Mouse (Mus musculus): ENCODE data around the gene Syt1. TPM values are rescaled to one million over a fixed set of nuclear protein-coding genes. Genes with fewer than 3 reads are reported as not detected.

Syt1 gene
- total RNA-seq, 2 experiments from 2014 or later, result 0.13 to 0.15 TPM

DNA sequence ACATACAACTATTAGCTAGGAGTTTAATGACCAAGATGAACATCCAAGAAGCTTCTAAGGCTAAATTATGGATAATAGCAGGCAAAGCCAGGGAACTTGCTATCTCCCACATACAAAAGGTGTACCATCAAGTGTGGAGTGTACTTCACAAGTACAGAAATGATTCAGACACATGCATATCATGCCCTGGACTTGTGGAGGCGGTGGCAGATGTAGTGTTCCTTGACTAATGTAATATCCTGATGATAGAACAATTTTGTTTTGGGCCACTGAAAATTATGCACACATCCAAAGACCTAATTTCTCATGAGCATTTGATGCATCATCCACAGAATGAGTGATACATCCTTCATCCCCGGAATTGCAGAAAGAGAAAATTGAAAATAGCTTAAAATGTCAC is 267.0 kb downstream of the Syt1 start:
- DNase-seq, result no peak

DNA sequence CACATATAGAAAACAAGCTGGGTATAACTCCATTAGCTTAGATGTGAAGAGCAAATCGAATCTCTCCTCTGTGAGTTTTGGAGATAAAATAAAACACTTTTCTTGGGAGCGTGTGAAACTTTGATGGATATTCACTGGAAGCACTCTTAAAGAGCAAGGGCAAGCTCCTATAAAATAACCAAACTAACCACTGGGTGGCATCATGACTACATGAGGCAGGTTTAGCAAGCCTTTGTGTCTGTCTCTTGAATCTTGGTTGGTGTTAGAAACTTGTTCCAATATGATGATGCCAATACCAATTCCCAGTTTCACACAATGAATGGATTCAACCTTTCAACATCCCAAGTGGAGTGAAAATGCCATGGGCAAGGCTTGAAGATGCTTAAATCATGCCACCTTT is 276.8 kb downstream of the Syt1 start:
- DNase-seq, result peak; percentile 3 to 35

DNA sequence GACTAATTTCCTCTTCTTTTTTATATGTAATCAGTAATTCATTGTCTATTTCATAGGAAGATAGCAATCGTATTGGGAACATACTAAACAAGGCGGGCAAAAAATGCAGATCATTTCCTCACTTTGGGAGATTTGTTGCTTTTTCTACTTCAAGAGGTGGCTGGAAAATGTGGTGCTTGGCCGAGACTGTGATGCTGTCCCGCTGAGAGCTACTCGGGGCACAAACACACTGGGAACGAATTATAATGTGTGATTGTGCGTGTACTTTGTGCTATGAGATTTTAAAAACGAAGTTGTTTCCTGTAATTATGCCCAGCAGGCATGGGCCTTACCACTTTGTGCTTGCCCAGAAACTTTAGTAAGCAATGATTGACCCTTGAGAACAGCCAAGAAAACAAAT is 281.8 kb downstream of the Syt1 start:
- no peak for DNase-seq

DNA sequence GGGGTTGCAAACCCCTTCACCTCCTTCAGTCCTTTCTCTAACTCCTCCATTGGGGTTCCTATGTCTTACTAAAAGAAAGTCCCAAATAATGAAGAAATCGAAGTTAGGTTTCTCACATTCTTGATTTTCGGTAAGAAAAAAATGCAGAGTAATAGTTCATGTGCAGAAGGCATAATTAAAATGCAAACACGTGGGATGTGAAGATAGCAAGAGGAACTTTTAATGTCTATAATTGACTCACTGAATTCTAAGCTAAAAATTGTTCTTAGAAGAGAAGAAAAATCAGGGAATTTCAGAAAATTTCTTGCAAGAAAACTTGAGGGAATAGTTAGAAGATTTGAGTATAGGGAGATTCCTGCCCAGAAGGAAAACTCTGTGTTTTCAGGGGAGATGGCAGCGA is 284.4 kb downstream of the Syt1 start:
- no peak for DNase-seq

DNA sequence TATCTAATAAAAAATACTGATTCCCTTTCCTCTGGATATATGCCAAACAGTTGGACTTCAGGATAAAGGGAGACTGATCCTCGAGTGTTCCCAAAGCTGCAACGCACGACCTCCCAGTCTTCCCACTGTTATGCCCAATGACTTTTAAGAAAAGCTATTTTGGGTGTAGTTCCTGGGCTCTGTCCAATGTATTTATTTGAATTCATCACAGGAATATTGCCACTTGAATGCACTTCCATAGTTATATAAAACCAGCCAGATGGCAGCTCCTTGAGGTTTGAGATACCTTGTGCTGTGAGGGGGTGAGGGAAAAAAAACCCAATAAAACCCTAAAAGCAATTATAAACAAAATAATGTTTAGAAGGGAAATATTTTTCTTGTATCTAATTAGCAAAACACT is 285.9 kb downstream of the Syt1 start:
- no peak for DNase-seq

DNA sequence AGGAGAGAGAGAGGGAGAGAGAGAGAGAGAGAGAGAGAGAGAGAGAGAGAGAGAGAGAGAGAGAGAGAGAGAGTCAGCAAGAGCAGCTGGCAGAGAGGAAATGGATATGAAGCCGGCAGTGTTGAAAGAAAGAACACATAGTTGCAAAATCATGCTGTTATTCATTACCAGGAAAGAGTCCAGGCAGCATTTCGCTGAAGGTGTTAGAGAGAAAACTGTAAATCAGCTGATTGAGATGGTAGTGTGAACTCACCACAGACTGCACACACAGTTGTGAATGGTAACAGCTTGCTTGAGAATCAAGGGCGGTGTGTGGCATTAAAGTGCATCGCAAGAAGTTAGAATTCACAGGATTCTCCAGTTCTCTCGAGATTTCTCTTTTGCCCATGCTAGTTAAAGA is 300.3 kb downstream of the Syt1 start:
- DNase-seq, result no peak

DNA sequence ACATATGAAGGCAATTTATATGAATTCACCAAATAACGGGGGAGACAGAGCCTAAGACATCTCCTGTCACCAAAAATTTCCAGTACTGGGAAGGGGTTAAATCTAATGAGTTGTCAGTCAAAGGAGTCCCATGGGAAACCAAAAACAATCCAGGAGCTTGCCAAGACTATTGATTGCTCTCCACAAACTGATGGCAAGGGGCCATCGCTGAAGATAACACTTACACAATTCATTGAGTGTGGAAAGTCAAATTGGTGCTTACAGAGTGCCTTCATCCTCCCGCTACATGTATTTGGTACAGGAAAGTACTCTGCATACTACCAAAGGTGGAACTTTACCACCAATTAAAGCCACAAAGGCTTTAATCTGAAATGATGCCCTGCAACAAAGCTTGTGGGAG is 305.1 kb downstream of the Syt1 start:
- DNase-seq, result no peak

DNA sequence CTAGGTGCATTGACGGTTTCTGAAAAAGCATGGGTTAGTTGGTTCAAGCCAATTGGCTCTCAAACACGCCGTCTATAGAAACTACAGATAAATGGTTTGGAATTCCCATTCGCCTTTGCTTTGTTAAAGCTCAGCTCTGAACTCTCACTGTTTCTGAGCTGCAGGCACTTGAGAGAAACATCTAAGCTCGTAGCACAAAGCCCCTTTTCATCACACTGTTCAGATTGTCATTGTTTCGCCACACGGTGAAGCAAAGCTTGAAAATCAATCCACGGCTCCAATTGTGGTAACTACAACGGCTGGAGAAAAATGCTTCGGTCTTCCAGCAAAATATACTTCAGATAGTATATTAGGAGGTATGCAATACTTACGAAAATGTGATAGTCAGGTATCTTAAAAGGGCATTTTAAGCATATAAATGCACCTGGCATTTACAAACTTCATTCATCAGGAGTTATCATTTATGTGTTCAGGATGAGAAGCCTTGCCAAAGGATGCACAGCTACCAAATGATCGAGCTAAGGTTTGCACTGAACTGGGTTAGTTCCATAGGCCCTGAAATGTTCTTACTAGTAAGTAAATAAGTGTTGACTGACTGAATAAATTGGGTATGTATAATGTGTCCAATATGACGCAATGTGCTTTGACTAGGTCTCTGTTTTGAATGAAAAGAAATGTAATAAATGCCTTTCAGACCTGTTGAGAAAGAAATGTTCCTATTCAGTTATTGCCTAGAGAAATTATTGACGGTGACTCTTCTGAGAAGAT is 309.2 kb downstream of the Syt1 start:
- no peak for DNase-seq

DNA sequence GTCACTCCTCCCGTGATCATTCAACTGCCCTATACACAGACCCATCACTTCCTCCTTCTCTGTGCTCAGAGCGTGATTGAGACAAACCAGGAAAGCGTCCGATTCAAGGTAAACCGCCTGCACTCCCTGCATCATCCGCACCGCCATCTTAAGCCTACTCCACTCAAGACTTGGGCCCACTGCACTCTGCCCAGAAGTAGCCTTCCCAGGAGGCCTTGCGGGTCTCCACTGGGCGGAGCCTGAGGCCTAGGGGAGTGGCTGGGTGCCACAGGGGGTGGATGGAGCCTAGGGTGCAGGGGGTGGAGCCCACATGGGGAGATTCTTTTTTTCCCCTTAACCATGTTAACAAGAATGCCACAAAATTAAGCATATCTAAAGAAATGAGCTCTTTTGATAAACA is 310.8 kb downstream of the Syt1 start, which contains the start of gene Gm5136:
Gene Gm5136 (minus strand): TSS at position 215 of the 400 bp plus-strand sequence.
- no peak for DNase-seq

DNA sequence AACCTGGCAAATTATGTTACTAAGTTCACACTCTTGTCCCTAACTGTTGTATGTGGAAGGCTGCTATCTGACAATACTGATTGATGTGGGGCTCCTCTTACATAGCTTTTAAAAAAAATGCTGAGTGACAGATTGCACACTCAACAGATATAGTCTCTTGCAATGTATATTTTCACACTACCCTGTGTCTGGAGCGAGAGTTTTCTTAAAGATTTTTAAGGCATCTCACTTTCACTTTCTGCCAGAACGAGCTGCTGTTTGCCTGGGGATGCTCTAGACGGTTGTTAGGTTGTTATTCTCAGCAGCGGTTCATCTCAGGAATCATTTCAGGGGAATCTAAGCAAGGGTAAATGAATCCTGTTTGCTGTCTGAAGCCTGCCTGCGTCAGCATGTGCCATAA is 313.7 kb downstream of the Syt1 start:
- no peak for DNase-seq

DNA sequence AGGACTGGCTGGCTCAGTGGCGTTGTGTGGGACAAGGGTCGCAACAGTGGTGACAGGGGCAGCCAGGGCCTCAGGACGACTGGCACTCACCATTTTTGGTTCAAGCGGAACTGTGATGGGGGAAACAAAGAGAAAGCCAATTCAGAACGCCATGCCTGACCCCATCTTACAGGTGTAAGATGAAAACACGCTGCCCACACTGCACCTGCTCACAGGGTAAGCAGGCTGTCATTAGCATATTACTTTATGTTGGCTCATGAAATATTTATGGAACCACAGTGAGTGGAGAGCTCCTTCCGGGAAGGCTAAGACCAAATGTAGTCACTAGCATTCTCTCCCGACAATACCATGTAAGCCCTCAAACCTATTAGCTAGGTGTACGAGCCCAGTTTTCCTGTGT is 319.8 kb downstream of the Syt1 start:
- DNase-seq, result no peak

DNA sequence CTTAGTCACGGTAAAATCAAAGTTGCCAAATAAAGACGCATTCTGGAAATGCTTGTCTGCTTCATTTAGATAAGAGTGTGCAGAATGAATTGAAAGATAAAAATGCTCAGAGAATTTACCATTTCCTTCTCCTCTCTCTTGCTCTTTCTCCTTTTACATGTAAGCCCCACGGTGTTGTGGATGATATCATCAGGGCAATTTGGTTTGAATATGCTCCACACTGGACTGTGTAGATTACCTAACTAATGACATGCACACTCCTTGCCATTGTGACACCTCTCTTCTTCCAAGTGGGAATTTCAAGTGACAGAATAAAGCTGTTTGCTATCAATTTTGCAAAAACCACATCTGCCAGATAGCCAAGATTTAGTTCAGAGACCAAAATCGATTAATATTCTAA is 324.1 kb downstream of the Syt1 start:
- no peak for DNase-seq

DNA sequence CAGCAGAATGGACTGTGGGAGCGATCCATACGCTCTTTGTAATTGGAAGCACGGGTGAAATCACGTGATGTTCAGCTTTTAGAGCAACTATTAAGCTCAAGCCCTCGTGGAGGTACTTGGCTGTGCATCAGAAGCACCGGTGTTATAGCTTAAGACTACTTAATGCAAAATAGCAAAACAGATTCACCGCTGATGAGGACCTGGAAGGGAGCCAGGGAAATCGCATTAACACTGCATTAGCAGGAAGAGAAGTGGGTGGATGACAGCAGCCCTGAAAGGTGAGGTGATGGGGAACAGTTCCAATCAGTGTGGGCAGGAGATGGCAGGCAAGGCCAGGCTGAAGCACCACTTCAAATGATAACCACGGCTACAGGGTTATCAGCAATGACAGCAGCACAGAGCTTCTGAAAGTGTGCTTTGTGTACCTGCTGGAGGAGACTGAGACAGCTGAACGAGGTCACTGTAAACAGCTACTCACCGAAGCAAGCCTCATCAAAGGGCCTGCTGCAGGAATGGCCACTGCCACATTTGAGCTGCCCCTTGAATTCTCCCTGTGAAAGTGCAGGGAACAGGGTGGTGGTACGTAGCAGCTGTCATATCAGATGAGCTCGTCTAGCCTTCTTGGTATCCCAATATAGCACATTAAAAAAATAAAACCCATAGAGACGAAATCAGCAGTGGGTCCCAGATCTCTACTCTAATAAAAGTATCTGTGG is 330.9 kb downstream of the Syt1 start:
- no peak for DNase-seq

DNA sequence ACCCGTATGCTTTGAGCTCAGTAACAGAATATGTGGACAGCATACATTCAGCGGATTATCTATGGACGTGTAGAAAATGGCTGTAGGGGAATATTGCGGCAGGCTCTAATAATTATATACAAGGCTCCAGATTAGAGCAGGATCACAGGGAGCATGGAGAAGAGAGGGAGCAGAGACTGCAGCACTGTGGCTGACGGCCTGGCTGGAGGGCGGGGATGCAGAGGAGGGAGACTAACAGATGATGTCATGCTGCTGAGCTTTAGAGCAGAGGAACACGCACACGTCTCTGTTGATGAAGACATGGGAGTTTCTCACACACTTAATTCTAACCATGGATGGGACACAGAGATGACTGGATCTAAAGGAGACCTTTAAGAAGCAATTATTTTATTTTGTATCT is 333.7 kb downstream of the Syt1 start:
- DNase-seq, result no peak

DNA sequence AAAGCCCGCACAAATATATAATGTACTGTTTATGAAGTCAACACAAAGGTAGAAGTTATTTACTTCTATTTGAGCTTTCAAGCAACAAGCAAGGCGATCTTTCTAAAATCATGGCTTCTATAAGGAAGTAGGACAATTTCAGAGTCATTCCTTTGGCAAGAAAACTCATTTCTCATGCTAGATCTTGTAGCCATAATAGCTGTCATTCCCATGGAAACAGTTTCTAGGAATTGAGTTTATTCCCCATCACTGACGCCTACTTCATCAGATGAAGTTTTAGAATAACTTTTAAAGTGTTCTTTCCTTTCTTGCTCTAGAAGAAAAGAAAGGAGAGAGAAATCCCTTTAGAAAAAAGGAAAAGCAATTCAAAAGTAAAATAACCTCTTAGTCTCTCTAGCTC is 341.8 kb downstream of the Syt1 start:
- DNase-seq, result no peak

DNA sequence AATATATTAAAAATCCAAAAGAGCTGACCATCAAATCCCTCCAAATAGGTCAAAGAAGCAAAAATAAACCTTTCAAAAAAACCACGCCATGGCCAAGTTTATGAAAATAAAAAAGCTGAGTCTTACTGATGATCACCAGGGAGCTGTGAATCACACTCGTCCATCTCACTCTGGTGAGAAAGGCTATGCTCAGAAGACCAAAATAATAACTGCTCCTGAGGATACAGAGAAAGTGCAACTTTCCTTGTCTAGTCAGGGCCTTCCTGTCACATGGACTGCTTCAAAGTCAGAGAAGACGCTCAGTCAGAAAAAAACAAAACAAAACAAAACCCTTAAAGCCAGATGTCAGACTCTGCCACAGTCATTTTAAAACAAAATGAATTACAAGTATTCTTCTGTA is 350.5 kb downstream of the Syt1 start:
- no peak for DNase-seq

DNA sequence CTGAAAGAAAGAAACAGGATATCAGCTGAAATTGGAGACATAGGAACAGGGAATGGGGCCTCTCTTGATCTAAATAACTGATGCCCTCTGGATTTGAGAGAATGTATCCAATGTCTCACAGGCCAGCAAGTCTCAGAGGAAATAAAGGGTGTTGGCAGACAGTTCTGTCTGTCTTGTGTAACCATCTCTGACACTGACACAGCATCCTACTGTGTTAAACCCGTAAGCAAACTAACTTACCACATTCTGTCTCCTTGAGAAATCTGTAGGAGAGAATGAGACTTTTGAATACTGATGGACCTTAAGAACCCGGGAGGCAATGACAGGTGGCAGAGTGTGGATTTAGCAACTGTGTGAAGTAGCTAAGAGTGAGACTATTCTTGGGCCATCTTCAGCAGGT is 352.5 kb downstream of the Syt1 start:
- no peak for DNase-seq

DNA sequence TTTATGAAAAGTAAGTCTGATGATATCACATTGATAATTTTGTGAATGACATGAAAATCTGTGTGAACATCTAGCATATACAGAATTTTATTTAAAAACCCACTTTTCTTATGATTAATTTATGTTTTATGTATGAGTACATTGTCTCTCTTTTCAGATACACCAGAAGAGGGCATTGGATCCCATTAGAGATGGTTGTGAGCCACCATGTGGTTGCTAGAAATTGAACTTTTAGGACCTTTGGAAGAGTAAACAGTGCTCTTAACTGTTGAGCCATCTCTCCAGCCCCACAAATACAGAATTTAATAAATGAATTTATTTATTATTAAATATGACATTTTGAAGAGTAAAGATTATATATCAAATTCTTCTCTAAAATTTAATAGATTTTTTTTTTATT is 353.1 kb downstream of the Syt1 start:
- DNase-seq, result no peak

DNA sequence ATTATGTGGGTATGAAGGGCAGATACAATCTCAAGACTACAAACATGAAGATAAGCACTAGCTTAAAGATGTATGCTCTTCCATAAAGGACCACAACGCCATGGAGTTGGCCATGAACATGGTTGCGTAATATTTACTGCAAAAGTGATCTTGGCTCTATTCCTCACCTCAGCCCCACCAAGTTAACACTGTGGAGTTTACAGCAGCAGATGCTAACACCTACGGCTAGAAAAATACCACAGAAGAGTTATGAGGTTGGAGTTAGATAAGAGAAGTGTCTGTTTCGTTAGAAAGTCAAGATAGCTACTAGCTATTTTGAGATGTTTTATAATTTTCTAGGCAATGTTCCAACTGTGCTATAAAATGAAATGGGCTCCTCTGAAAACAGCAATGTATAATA is 353.9 kb downstream of the Syt1 start:
- DNase-seq, result no peak

DNA sequence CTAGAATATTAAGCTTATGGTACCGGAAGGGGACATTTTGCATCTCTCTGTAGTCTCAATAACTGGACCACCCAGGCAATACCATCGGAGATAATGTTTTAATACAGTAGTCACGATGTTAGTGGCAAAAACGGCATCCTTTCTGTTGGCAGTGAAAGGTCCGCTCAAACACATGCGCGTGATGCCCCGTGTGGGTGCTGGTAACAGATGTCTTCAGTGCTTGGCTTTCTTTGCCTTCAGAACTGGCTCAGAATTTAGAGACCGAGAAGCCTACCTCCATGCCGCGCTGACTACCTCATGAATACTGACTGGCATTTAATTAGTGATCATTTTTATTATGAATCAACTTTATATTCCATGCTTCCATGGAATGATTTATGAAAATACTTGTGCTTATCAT is 355.7 kb downstream of the Syt1 start:
- no peak for DNase-seq

DNA sequence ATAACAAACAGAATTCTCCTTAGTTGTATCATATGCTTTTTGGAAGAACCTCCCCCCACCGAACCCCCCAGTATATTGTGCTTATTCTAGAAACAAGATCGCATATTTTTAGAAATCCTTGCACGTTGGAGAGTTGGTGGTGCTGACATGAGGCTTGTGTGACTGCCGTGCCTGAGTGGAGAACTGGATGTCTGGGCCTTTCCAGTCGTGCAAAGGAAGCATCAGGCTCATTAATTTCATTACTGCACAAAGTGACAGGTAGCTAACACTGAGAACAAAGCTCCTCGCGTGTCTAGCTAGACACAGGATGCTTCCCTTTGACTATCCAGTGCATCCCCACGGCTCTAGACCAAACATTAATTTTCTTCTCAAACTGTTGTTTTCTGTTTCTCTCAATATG is 358.0 kb downstream of the Syt1 start:
- no peak for DNase-seq

DNA sequence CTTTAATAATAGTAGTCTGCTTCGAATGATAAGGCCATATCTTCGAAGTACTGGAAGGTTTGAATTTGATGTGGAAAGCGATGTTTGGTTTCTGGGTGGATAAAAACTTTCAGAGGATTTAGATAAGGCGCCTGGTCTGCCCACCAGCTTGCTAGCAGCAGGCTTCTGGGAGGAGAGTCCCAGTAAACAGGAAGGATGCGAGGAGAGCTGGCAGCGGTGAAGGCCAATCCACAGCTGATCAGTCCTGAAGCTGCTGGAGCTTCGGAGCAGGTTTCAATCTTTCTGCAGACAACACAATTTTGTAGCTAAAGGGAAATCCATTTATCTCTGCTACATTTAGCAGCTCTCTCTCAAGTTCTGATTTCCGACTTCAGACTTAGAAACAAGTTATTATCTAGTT is 358.7 kb downstream of the Syt1 start:
- DNase-seq, result no peak

DNA sequence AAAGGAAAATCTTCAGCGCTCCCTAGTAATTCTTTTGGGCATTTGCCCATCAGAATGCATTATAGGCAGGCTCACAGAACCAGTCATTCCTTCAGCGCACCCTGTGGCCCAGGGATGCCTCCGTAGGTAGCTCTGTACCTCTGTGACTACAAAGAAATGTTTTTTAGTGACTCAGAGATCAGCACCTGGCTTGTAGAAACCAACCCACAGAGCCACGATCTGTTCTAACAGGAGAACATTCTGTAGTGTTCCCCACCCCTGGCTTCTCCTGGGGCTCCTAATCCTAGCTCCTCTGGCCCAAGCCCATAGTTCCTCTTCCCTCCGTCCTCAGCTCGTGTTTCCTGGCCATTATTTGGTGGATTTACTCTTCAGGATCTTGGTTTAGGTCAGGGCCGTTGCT is 361.6 kb downstream of the Syt1 start:
- no peak for DNase-seq

DNA sequence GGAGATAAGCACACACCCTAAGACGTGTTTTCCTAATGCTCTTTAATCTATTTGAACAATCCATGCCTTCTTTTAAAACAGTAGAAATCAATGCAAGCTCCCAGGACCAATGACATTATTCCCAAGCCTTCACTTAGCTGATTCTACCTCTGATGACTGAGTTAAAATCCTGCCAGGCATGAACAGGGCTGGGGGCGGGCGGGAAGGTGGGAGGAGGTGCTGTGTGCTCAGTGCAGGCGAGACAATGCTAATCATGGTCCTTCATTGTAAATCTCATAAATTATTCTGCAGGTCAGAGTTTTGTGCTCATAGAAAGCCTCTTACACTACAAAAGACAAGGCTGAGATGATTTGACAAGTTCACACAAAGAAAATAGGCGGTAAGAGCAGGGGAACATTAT is 366.9 kb downstream of the Syt1 start:
- no peak for DNase-seq
